Mouse (Mus musculus) layer of hippocampus, postnatal 10 days (tissue): Measurements from ENCODE around the gene Arv1. TPM values are rescaled to one million over a fixed set of nuclear protein-coding genes. Genes with fewer than 3 reads are reported as not detected.

Experiments used
- DNase-seq, 2 experiments: peaks; one replicate each; pipeline ENCODE4 v3.0.0; 2021; ENCODE audit warnings: low spot score in 2 of 2
- total RNA-seq, 2 experiments: library from RNA; stranded (reverse); gene quantifications; 2 replicates each; pipeline ENCODE4 v1.2.3; 2021

Gene Arv1
- total RNA-seq, 2 experiments from 2014 or later: 15.6 to 20.2 TPM

GRCm38 (mm10) chr8:124720938-124721861 is 739 bp upstream of the Arv1 start:
- DNase-seq: no peak

- no peak for DNase-seq
These were observed 2.4 kb downstream of the Arv1 start for GRCm38 (mm10) chr8:124724301-124724700.

GRCm38 (mm10) chr8:124732828-124733227 is 10.9 kb downstream of the Arv1 start:
- no peak for DNase-seq

- DNase-seq: no peak
These were observed 13.5 kb downstream of the Arv1 start for GRCm38 (mm10) chr8:124735371-124735911.

GRCm38 (mm10) chr8:124739268-124739667 is 17.3 kb downstream of the Arv1 start:
- DNase-seq: no peak

GRCm38 (mm10) chr8:124746661-124747060 is 24.7 kb downstream of the Arv1 start:
- no peak for DNase-seq

- DNase-seq: no peak
These were observed 29.3 kb downstream of the Arv1 start for GRCm38 (mm10) chr8:124751191-124751590.

GRCm38 (mm10) chr8:124751709-124752173 is 29.8 kb downstream of the Arv1 start, which contains the start of gene Fam89a:
TSS of gene Fam89a (minus strand) at chr8:124751832.
- no peak for DNase-seq

GRCm38 (mm10) chr8:124752325-124752862 is 30.5 kb downstream of the Arv1 start:
- no peak for DNase-seq

- DNase-seq: peak; percentile 23 to 37
These were observed 32.3 kb downstream of the Arv1 start for GRCm38 (mm10) chr8:124754101-124754791.

GRCm38 (mm10) chr8:124754792-124755190 is 32.9 kb downstream of the Arv1 start:
- no peak for DNase-seq

- DNase-seq: no peak
These were observed 33.5 kb downstream of the Arv1 start for GRCm38 (mm10) chr8:124755481-124755880.

GRCm38 (mm10) chr8:124756153-124756552 is 34.2 kb downstream of the Arv1 start:
- DNase-seq: no peak

GRCm38 (mm10) chr8:124756601-124757000 is 34.7 kb downstream of the Arv1 start:
- DNase-seq: no peak

- DNase-seq: peak; percentile 48 to 53
These were observed 36.6 kb downstream of the Arv1 start for GRCm38 (mm10) chr8:124758544-124758943.

GRCm38 (mm10) chr8:124763061-124763460 is 41.1 kb downstream of the Arv1 start:
- DNase-seq: no peak

- DNase-seq: peak; percentile 55 to 56
These were observed 50.5 kb downstream of the Arv1 start for GRCm38 (mm10) chr8:124772389-124772788.

- DNase-seq: peak; percentile 77 to 83
These were observed 53.8 kb downstream of the Arv1 start for GRCm38 (mm10) chr8:124775695-124776094.

GRCm38 (mm10) chr8:124780236-124780635 is 58.3 kb downstream of the Arv1 start:
- DNase-seq: no peak

- DNase-seq: no peak
These were observed 60.5 kb downstream of the Arv1 start for GRCm38 (mm10) chr8:124782431-124782830.

- DNase-seq: no peak
These were observed 61.3 kb downstream of the Arv1 start for GRCm38 (mm10) chr8:124783228-124783627.
